Mouse (Mus musculus): ENCODE results near the gene Pla2g16.

Gene Pla2g16

DNA sequence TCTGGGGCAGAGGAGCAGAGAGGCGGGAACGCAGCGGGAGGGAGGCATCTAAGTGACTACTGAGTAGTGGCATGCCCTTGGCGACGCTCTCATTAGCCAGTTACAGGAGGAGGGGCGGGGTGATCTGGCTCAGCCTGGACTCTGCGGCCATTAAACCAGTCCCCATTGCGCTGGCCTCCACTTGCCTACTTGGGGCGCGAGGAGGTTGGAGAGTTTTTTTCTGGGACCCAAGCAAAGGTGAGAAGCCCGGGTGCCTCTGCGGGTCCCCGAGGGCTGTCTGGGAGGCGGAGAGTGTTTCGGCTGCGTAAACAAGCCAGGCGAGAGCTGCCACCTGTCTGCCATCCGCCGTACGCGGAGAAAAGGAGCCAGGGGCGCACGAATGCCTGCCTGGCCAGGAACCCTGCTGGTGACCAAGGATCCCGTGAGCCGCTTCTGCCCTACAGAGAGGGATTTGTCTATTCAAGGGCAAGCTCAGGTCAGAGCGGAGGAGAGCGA, at the start of gene Pla2g16:
TSS of gene Pla2g16 (plus strand) at position 132 of the 495 bp plus-strand sequence.
- peak; percentile 75 for DNase-seq (ENCODE audit: low spot score)

DNA sequence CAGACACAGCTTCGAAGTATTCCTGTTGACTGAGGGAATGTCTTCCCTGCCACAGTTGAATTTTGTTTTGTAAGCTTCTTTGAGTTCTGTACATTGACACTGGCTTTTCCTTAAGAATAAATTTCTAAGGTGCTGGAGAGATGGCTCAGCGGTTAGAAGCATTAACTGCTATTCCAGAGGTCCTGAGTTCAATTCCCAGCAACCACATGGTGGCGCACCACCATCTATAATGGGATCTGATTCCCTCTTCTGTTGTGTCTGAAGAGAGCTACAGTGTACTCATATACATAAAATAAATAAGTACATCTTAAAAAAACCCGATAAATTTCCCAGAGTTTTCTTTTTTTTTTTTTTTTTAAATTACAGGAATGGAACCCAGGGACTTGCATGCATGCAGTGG, 49.2 kb upstream of the Pla2g16 start:
- no peak for DNase-seq (ENCODE audit: low spot score)

DNA sequence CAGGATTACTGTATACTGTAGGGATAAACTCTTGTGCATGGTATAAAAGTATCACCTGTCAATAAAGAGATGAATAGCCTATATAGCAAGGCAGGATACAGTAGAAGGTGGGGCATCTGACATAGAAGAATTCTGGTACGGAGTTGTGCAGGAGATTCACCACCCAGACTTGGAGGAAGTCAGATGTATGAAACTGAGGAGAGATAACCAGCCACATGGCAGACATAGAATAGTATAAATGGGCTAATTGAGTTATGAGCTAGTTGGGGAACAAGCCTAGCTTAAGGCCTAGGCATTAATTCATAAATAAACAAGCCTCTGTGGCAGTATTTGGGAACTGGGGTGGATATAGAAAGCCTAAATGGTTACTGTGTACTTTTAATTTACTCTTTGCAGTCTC, 40.8 kb upstream of the Pla2g16 start:
- no peak for DNase-seq (ENCODE audit: low spot score)

DNA sequence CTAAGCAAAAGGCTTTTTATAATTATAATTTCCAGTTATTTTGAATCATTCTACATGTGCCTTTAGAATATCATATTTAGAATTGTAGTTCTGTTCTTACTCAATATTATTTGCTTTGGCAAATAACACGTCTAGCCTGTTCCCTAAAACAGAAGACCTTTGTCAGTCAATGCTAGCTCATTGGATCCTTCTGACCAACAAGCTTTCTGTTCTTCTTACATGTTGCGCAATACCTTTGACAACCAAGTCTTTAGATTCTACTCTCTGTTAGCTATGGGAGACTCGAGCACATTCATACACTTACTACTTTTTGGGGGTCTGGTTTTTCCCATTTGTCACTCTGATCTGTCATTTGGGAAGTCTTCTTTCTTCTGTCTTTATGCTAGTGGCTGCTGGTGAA, 35.6 kb upstream of the Pla2g16 start:
- DNase-seq (ENCODE audit: low spot score), result no peak

DNA sequence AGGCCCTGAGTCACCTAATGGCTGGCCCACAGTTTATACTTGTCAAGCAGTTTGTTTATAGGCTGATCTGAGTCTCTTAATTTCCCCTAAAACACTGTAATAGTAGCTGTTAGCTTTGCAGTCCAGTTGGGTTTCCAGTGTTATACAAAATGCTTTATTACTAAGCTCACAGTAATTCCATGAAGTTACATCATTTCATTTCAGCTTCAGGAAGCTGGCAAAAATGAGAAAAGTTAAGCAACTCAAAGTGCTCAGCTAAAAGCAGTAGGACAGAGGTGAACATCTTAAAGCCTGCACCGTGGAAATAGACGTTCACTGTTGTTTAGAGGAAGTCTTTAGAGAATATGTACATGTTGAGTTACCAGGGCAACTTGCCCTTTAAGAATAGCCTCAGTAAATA, 34.4 kb upstream of the Pla2g16 start:
- no peak for DNase-seq (ENCODE audit: low spot score)

DNA sequence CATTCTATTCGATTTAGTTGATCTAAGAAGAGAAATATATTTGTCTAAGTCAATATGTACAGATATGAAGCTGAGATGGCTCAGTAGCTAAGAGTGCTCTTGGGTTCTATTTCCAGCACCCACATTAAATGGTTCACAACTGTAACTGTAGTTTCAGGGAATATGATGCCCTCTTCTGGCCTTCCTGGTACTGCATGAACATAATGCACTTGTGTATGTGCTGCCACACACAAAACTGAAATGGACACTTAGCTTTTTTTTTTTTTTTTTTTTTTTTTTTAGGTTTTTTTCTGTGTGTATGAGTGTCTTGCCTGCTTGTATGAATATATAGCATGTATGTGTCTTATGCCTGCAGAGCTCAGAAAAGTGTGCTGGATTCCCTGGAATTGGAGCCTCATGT, 34.0 kb upstream of the Pla2g16 start:
- DNase-seq (ENCODE audit: low spot score), result no peak

DNA sequence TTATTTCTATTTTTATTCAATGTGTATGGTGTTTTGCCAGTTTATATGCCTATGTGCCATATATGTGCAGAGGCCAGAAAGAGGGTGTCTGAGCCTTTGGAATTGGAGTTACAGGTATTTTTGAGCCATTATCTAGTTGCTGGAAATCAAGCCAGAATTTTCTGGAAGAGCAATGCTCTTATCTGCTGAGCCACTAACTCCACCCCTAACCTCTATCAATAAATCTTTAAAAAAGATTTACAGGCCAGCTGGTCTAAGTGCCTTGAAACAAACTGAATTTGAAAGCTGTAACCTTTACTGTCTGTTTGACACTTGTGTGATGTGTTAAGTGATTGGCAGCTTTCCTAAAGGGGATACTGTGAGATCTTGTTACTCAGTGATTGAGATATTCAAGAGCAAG, 33.5 kb upstream of the Pla2g16 start:
- DNase-seq (ENCODE audit: low spot score), result no peak

DNA sequence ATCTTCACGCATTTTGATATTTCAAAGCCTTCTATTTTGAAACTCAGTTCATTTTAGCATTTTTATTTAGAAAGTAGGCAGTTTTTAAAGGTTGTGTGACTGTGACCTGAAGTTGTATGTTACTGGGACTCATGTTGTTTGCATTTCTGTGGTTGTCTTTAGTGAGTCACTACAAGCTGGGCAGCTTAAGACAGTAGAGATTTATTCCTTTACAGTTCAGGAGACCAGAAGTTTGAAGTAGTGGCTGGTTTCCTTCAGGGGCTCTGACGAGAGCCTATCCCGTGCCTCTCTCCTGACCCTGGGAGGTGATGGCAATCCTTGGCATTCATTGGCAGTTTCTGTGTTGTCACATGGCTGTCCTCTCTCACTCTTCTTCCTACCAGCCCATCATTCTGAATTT, 32.4 kb upstream of the Pla2g16 start:
- DNase-seq (ENCODE audit: low spot score), result no peak

DNA sequence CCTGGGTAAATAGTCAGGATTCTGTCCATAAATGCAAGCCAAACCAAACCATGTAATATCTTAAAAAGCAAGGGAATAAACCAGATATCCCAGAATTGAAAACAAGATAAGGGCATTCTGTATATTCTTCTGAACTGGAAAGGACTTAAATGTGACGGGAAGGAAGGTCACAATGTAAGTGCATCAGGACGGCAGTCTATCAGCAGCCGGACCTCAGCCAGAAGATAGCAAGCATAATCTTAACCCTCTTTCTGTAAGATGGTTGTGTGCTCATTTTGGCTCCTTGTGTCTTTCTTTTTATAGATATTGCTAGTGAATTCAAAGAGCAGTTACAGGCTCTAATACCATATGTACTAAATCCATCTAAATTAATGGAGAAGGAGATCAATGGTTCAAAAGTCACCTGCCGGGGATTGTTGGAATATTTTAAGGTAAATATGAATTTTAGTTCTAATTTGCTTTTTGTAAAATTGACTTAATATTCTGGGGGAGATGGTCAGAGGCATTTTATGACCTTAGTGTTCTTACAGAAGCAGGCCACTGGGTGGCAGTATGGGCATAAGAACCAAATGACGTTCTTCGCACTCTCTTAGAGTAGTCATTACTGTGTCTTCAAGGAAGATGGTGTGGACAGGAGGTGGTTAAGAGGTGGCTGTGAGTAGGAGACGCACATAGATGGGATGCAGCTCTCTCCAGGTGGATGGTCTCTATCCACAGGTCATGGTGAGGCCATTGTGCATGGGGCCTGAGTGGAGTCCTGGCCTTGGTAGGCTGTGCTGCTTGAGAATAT, 28.4 kb upstream of the Pla2g16 start:
- peak; percentile 55 for DNase-seq (ENCODE audit: low spot score)

DNA sequence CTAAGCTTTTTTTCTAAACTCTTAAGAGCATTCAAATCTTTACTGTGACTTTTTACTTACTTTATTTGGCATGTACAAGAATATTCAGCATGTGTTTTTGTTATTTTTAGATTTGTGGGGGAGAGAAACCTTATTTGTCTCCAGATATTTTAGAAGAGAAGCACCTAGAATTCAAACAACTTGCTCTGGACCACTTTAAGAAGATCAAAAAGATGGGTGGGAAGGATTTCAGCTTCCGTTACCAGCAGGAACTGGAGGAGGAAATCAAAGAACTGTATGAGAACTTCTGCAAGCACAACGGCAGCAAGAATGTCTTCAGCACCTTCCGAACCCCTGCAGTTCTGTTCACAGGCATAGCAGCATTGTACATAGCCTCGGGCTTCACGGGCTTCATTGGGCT, 25.4 kb upstream of the Pla2g16 start:
- DNase-seq (ENCODE audit: low spot score), result no peak

DNA sequence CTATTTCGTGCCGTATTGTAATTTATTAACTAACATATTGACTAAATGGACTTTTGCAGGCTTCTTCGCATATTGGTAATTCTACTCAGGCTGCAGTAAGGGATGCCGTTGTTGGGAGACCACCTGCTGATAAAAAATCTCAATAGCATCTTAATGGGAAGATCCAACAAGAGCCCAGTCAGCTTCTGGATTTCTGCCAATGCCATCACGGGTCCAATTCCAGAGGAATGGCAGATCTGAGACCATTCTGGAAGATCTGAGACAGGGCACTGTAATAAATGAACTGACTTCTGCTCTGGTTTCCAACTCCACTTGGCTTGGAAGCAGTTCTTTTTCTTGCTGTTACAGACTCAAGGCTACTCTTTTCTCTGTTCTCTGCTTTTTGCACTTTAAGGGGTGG, 23.4 kb upstream of the Pla2g16 start:
- DNase-seq (ENCODE audit: low spot score), result no peak

DNA sequence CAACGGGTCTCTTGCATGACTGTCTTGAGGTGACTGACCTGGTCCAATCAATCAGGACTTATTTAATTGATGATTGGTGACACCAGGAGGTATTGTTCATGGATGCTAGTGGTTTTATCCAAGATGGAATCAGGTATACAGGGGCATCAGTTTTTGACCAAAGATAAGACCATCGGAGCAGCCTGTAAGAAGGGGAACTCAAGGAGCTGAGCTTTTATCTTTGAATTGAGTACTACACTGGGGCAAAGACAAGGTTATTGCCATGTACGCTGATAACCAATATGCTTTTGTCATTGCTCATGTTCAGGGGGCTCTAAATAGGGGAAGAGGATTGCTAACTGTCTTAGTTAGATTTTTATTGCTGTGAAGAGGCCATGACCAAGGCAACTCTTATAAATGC, 8.3 kb upstream of the Pla2g16 start:
- no peak for DNase-seq (ENCODE audit: low spot score)

DNA sequence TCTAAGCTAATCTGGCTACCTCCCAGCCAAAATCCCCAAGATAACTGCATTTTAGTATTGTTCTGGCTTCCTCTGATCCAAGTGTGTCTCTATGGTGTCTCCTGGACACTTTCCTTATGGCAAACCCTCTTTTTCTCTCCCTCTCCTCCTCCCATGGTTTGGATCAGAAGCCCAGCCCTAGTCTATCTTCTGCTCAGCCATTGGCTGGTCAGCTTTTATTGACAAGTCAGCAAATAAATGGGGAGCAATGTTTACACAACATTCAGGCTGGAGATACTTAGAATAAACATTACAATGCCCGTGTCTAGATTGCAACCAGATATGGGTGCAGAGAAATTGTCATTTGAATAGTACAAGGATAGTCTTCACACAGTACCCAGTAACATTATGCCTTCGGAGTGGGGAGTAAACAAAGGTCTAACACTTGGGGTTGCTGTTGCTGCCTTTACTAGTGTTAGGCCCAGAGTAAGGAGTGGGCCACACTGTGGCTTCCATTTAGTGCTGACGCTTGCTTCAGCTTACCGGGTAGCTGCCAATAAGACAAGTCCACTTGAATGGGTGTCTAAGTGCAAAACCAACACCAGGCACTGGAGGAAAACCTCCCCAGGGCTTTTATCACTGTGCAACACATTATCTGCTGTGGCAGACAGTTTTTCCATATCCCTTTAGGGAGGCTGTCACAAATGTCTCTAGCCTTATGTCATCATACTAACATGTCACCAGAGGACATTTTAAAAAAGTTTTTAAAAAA, 5.5 kb upstream of the Pla2g16 start:
- no peak for DNase-seq (ENCODE audit: low spot score)

DNA sequence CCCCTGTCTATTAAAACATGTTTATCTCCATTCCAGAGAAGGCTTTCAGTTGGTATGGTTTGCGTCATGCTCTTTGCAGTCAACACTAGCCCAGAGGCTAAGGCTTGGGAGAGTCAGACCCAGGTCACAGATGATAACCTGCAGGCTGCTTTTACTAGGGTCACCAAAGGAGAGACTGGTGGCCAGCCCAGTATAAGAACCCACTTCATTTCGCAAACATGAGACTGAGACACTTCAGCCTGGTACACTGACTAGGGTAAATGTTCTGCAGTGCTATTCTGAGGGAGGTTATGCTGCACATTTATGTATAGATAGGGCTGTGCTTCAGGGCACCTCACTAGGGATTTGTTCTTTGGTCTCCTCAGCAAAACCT, 5.0 kb upstream of the Pla2g16 start:
- no peak for DNase-seq (ENCODE audit: low spot score)

DNA sequence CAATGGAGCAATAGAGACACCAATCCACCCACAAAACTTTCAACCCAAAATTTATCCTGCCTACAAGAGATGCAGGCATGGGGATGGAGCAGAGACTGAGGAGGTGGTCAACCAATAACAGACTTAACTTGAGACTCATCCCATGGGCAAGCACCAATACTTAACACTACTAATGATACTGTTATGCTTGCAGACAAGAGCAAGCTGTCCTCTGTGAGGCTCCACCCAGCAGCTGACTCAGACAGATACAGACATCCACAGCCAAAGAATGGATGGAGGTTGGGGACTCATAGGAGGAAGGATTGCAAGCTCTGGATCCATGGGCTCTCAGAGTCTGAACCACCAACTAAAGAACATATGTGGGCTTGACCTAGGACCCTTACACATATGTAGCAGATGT, 3.8 kb upstream of the Pla2g16 start:
- DNase-seq (ENCODE audit: low spot score), result no peak

DNA sequence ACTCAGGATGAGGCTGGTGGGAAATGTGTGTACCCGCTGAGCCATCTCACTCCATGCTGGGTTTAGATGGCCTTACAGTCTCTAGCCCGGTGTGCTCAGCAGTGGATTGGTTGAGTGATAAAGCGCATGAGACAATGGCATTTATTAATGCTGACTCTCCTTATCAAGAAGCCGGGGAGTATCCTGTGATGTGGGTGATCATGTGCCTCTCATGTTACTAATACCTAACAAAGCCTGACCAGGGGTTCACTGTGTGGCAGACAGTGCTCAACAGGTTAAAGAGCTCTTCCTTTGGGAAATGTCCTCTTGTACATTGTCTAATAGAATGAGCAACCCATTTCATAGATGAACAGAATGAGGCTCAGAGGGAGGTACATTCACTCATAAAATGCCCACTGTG, 2.4 kb upstream of the Pla2g16 start:
- no peak for DNase-seq (ENCODE audit: low spot score)

DNA sequence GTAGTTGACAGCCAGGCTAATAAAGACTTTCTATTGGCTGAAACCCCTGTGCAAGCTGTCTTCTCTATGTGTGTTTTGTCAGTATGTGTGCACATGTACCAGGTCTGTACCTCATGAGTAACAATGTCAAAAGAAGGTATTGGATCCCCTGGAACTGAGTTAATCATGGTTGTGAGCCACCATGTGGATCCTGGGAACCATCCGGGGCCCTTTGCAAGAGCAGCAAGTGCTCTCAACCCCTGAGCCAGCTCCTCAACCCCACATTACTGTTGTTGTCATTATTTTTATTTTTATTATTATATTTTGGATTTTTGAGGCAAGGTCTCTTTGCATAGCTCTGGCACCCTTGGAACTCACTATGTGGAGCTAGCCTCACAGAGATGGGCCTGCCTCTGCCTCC, 618 bp upstream of the Pla2g16 start:
- DNase-seq (ENCODE audit: low spot score), result no peak

DNA sequence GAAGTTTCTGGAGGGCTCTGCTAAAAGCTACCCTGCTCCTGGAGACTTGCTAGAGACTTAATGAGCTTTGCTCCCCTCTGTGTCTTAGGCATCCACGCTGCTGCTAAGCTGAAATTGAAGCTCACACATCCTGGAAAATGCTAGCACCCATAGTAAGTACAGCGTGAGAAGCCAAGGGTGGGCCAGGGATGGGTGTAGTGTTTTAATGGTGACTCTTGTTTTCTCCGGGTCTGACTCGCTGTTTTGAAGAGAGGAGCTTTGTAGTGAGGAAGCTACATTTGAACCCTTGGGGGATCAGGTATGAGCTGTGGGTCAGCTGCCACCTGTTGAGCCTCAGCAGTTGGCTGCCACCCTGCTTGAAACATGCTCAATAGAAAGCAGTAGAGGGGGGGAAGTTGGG, 585 bp downstream of the Pla2g16 start:
- no peak for DNase-seq (ENCODE audit: low spot score)

DNA sequence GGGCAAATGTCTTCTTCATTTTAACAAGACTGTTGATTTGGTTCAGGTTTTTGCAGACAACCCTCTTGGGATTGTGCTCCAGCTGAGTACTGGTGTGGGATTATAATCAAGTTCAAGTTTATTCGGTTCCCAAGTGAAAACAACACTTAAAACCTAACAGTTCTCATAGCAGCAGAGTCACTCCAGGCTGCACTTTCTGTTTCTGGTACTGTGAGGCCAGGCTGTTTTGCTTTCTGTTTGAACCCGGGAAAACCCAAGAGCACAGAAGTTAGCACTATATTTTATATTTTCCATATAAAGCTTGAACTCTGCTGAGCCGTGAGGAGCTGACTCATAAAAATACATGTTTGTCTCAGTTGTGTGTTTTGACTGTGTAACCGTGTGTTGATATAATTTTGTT, 1.4 kb downstream of the Pla2g16 start:
- DNase-seq (ENCODE audit: low spot score), result no peak

DNA sequence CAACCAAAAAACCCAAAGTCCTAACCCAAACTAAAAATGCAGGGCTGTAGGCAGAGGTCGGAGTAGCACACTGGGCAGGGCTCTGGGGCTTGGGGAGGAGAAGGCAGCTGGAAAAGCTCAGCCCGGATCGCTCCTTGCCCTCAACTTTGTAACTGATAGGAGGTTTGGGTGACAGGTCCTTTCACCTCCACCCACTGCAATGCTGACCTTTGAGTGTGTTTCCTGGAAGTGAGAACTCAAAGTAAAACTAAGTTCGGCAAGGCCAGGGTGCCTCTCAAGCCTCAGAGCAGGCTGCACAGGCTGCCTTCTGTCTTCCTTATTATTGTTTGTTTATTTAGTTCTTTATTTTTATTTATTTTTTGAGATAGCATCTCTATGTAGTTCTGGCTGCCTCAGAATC, 2.7 kb downstream of the Pla2g16 start:
- DNase-seq (ENCODE audit: low spot score), result no peak

DNA sequence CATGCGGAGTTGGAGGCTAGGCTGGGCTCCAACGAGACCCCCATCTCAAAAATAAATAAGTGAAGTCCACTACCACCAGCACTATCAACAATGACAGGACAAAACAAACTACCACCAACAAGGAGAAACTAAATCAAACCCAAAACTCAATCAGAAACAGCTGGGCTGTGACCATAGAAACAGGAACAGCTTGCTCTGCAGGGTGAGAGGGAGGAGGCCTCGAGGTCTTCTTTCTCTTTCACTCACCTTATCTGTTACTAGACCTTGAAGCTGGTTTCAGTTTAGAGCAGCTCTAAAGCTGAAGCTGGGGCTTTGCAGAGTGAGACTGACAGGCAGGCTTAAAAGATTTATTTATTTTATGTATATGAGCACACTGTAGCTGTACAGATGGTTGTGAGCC, 4.2 kb downstream of the Pla2g16 start:
- DNase-seq (ENCODE audit: low spot score), result no peak

DNA sequence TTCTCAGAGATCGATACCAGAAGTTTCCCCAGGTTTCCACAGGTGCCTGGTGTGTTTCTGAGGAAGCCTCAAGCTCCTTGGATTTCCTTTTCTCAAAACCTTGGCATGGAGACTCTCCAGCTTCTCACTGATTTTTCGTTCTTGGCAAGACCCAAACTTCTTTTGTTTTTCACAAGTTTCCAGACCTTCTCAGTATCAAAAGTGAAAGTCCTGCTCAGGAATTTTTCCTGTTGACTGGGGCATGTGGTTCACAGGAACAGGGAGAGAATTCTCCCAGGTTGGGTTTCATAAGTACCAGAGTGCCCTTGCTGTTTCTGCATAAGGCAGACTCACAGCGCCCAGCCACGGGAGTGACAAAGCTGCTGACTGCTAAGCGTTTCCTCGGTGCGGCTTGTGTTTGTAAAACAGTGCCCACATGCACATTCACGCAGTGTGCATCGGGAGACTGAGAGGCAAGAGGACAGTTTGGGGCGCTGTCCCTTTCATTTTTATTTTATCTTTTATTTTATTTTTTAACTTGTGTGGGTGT, 5.4 kb downstream of the Pla2g16 start:
- no peak for DNase-seq (ENCODE audit: low spot score)

DNA sequence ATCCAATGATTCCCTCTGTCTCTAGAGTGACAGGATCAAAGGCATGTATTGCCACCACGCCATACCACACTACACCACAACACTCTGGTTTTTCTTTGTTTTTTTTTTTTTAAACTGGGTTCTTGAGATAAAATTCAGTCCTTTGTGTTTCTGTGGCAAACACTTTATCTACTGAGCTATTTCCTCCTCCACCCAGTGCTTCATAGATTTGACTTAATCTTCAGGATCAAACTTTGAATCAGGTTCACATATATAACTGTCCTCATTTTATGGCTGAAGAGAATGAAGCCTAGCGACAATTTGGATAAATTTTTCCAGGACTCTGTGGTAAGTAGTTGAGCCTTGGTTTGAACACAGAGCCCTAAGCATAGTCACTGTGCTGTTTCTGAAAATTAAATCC, 6.4 kb downstream of the Pla2g16 start:
- no peak for DNase-seq (ENCODE audit: low spot score)

All from ovary, postnatal 36 days (tissue).